Mouse (Mus musculus) mouse embryonic stem cell (cell line): Measurements from ENCODE around the gene Hfm1.

Experiments used
- in situ Hi-C, 2 experiments: fragments of 300-500 bp; cut with MboI; formaldehyde crosslinking; loops; 1 replicate in 1 of 2; 3 replicates in 1 of 2; pipeline ENCODE4 v1.14.3; 2019 to 2020; ENCODE audit warnings: low sequenced_read_pairs in 2 of 2, low pct_unique_long_range_greater_than_20kb in 1 of 2, mixed read lengths in 1 of 2; ENCODE audit not compliant: unreplicated experiment in 1 of 2

The Hfm1 gene

GRCm38 (mm10) chr5:106860415-106860814 lies 65.7 kb downstream of the Hfm1 start:
- in situ Hi-C loops: loop anchor here in 1 of 2 experiments (25.0 kb wide), 1 partner anchor 452 kb away; no protein-coding TSS in a partner anchor

GRCm38 (mm10) chr5:106853284-106853683 lies 72.8 kb downstream of the Hfm1 start:
- in situ Hi-C loops: loop anchor here in 1 of 2 experiments (25.0 kb wide), 1 partner anchor 459 kb away; no protein-coding TSS in a partner anchor

GRCm38 (mm10) chr5:106847045-106847444 lies 79.1 kb downstream of the Hfm1 start:
- in situ Hi-C loops: loop anchor here in 1 of 2 experiments (25.0 kb wide), 1 partner anchor 465 kb away; no protein-coding TSS in a partner anchor

- in situ Hi-C loops: loop anchor here in 1 of 2 experiments (25.0 kb wide), 1 partner anchor 468 kb away; no protein-coding TSS in a partner anchor
Observed at GRCm38 (mm10) chr5:106843906-106844305, 82.2 kb downstream of the Hfm1 start.

GRCm38 (mm10) chr5:106833025-106833424 lies 93.1 kb downstream of the Hfm1 start:
- in situ Hi-C loops: loop anchor here in 1 of 2 experiments (25.0 kb wide), 1 partner anchor 479 kb away; no protein-coding TSS in a partner anchor

GRCm38 (mm10) chr5:106831401-106831800 lies 94.7 kb downstream of the Hfm1 start:
- in situ Hi-C loops: loop anchor here in 1 of 2 experiments (25.0 kb wide), 1 partner anchor 481 kb away; no protein-coding TSS in a partner anchor

- in situ Hi-C loops: loop anchor here in 1 of 2 experiments (25.0 kb wide), 1 partner anchor 482 kb away; no protein-coding TSS in a partner anchor
Observed at GRCm38 (mm10) chr5:106830775-106831174, 95.3 kb downstream of the Hfm1 start.

GRCm38 (mm10) chr5:106826740-106827139 lies 99.4 kb downstream of the Hfm1 start:
- in situ Hi-C loops: loop anchor here in 1 of 2 experiments (25.0 kb wide), 1 partner anchor 486 kb away; no protein-coding TSS in a partner anchor

- in situ Hi-C loops: loop anchor here in 1 of 2 experiments (25.0 kb wide), 1 partner anchor 486 kb away; no protein-coding TSS in a partner anchor
Observed at GRCm38 (mm10) chr5:106826044-106826443, 100.1 kb downstream of the Hfm1 start.

- in situ Hi-C loops: loop anchor here in 1 of 2 experiments (25.0 kb wide), 1 partner anchor 487 kb away; no protein-coding TSS in a partner anchor
Observed at GRCm38 (mm10) chr5:106825301-106825853, 100.7 kb downstream of the Hfm1 start.

- in situ Hi-C loops: loop anchor here in 1 of 2 experiments (25.0 kb wide), 1 partner anchor 488 kb away; no protein-coding TSS in a partner anchor
Observed at GRCm38 (mm10) chr5:106824716-106825115, 101.4 kb downstream of the Hfm1 start.

GRCm38 (mm10) chr5:106819630-106820029 lies 106.5 kb downstream of the Hfm1 start:
- in situ Hi-C loops: no loop called here

- in situ Hi-C loops: no loop called here
Observed at GRCm38 (mm10) chr5:106815923-106816654, 110.0 kb downstream of the Hfm1 start.

- in situ Hi-C loops: no loop called here
Observed at GRCm38 (mm10) chr5:106814611-106815010, 111.5 kb downstream of the Hfm1 start.

GRCm38 (mm10) chr5:106803094-106803493 lies 123.0 kb downstream of the Hfm1 start:
- in situ Hi-C loops: no loop called here

GRCm38 (mm10) chr5:106801886-106802798 lies 124.0 kb downstream of the Hfm1 start:
- in situ Hi-C loops: no loop called here

- in situ Hi-C loops: no loop called here
Observed at GRCm38 (mm10) chr5:106801215-106801863, 124.8 kb downstream of the Hfm1 start.

- in situ Hi-C loops: loop anchor here in 1 of 2 experiments (25.0 kb wide), 1 partner anchor 336 kb away; the partner anchor contains the start of gene Barhl2
Observed at GRCm38 (mm10) chr5:106797896-106798295, 128.2 kb downstream of the Hfm1 start.
